Mouse (Mus musculus): ENCODE results near the gene Hspa1b. TPM values are rescaled to one million over a fixed set of nuclear protein-coding genes. Genes with fewer than 3 reads are reported as not detected.
A peak's percentile ranks its signal among the peaks of the same experiment; 100 is the strongest.
"Not testable (repeated sequence)": the region's sequence is repeated elsewhere in the genome, so short reads cannot be mapped to it uniquely, and the experiment has no call there.

Gene Hspa1b
- total RNA-seq, 2 experiments from 2014 or later = 16.4 to 32.9 TPM

- no peak for DNase-seq
Observed at GRCm38 (mm10) chr17:34982328-34982727, 23.3 kb upstream of the Hspa1b start.

DNA sequence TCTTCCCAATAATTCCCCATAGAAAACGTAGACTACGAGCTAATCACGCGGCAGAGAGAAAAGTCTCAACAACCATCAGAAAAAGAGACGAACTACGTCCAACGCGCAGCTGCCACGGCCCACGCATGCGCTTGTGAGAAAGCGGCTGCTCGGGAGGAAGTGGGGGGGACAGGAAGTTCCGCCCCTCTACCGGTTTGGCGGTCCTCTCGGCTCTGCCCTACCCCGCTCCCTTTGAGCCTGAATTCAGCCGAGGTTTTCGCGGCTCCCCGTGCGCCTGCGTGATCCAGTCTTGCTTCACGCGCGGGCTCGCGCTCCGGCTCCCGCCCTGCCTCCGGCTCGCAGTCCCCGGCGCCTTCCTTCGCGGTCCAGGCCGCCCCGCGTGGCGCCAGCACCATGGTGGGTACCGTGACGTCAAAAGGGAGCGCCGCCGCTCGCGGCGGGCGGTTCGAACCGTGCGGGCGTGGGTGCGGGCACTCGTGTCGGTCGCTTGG lies 22.7 kb upstream of the Hspa1b start, which contains the start of gene Lsm2:
Lsm2 (plus strand) TSS at position 173 of the 491 bp plus-strand sequence.
- peak; percentile 92 for DNase-seq

DNA sequence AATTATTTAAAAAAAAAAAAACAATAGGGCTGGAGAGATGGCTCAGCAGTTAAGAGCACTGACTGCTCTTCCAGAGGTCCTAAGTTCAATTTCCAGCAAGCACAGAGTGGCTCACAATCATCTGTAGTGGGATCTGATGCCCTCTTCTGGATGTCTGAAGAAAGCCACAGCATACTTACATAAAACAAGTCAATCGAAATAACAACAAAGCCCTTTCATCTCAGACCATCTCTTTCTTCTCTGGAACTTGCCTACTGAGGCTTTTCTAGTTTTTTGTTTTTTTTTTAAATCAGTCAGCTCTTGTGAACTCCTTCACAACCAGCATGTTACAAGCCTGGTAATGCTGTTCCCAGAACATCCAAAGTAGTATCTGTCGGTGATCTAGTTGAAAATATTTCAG lies 21.6 kb upstream of the Hspa1b start:
- no peak for DNase-seq

DNA sequence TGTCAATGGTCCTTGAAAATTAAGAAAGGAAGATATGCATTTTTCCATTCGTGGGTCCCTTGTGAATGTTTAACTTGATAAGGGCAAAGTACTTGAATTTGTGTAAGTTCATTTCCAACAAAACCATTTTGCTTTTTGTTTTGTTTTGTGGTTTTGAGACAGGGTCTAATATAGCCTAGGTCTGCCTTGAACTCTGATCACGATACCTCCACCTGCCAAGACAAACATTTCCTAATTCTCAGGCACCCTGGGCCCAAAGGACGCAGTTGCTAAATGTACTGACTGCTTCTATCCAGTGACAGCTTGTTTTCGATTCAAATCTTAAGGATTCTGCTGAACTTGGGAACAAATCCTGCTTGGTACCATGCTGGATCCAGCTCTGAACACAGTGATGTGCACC lies 20.6 kb upstream of the Hspa1b start:
- no peak for DNase-seq

DNA sequence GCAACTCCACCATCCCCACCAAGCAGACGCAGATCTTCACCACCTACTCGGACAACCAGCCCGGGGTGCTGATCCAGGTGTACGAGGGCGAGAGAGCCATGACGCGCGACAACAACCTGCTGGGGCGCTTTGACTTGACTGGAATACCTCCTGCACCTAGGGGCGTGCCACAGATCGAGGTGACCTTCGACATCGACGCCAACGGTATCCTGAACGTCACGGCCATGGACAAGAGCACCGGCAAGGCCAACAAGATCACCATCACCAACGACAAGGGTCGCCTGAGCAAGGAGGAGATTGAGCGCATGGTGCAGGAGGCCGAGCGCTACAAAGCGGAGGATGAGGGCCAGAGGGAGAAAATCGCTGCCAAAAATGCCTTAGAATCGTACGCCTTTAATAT lies 19.2 kb upstream of the Hspa1b start:
- no peak for DNase-seq

- no peak for DNase-seq
Observed at GRCm38 (mm10) chr17:34977000-34977399, 18.0 kb upstream of the Hspa1b start.

- peak; percentile 47 for DNase-seq
Observed at GRCm38 (mm10) chr17:34975581-34976492, 16.8 kb upstream of the Hspa1b start.

DNA sequence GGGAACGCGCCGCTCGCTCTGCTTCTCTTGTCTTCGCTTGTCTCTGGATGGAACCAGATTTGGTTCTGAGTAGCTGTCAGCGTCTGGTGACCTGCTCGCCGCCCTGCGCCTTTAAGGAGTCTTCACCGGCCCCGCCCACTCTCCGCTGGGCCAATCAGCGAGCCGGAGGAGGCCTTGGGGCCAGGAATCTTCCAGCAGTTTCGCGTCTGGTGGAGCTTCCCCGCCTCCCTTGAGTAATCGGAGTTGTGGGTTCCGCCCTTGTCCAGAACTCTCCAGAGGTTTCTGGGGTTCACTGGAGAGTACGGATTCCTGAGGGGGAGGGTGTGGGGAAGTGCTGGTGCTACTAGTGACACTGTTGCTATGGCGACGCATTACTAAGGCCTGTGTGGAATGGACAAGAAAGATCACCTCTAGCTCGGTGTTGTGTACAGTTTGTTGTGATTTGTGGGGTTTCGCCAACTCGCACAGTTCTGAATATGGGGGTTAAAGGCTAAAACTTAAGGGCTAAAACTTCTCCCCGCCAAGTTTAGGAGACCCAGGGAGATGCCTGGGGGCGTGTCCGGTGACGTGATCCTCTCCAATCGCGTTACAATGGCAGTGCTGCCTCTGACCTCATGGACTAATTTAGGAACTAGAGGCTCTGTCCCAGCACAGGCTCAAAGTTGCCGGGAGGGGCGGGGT lies 13.2 kb upstream of the Hspa1b start, which contains the start of the genes Hspa1a and Hspa1l:
Hspa1a (minus strand) TSS at position 88 of the 681 bp plus-strand sequence.
Hspa1l (plus strand) TSS at position 635 of the 681 bp plus-strand sequence.
- DNase-seq = peak; percentile 81

GRCm38 (mm10) chr17:34971694-34972068 lies 12.6 kb upstream of the Hspa1b start:
- not testable (repeated sequence) for DNase-seq

GRCm38 (mm10) chr17:34970850-34971249 lies 11.8 kb upstream of the Hspa1b start:
- DNase-seq = not testable (repeated sequence)

GRCm38 (mm10) chr17:34969822-34970221 lies 10.8 kb upstream of the Hspa1b start, which contains the start of gene Gm20481:
TSS of gene Gm20481 (plus strand) at chr17:34969912.
- DNase-seq = not testable (repeated sequence)

GRCm38 (mm10) chr17:34965627-34966026 lies 6.6 kb upstream of the Hspa1b start:
- DNase-seq = no peak

DNA sequence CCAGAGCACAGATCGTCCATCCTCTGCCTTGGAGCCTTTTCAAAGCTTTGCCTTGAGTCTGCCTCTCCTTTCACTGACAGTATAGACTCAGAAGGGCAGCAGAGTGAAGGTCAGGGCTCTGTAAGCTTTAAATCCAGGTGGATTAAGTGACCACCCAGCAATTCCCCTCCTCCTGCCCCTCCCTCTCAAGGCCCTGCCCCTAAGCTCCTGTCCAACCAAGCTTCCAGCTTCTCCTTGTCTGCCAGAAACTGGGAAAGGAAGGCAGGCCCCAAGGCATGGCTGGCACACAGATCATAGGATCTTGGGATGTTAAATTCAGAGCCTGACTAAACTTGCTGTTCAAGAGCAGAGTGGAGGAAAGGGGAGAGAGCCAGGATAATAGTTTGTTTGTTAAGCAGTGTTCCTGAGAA lies 5.6 kb upstream of the Hspa1b start:
- DNase-seq = no peak

DNA sequence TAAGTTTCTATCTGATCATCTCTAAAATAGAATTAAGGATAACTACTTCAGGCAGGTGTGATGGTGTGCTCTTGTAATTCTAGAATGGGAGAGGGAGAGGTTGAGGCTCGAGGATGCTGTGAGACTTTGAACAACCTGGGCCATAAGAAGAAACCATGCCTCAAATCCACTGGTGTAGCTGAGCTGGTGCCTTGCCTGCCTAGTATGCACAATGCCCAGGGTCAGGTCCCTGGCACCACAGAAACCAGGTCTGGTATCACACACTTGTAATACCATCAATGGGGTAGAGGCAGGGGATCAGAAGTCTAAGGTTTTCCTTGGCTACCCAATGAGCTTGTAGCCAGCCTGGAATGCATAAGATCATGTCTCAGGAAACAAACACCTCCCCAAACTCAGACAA lies 3.8 kb upstream of the Hspa1b start:
- DNase-seq = no peak

- DNase-seq = no peak
Observed at GRCm38 (mm10) chr17:34962125-34962524, 3.1 kb upstream of the Hspa1b start.

- no peak for DNase-seq
Observed at GRCm38 (mm10) chr17:34960702-34961493, 1.9 kb upstream of the Hspa1b start.

- DNase-seq = peak; percentile 53
Observed at GRCm38 (mm10) chr17:34959881-34960515, 960 bp upstream of the Hspa1b start.

- DNase-seq = not testable (repeated sequence)
Observed at GRCm38 (mm10) chr17:34958734-34959129, 306 bp downstream of the Hspa1b start.

DNA sequence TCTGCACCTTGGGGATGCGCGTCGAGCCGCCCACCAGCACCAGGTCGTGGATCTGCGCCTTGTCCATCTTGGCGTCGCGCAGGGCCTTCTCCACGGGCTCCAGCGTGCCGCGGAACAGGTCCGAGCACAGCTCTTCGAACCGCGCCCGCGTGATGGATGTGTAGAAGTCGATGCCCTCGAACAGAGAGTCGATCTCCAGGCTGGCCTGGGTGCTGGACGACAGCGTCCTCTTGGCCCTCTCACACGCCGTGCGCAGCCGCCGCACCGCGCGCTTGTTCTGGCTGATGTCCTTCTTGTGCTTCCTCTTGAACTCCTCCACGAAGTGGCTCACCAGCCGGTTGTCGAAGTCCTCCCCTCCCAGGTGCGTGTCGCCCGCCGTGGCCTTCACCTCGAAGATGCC lies 1.1 kb downstream of the Hspa1b start:
- not testable (repeated sequence) for DNase-seq

DNA sequence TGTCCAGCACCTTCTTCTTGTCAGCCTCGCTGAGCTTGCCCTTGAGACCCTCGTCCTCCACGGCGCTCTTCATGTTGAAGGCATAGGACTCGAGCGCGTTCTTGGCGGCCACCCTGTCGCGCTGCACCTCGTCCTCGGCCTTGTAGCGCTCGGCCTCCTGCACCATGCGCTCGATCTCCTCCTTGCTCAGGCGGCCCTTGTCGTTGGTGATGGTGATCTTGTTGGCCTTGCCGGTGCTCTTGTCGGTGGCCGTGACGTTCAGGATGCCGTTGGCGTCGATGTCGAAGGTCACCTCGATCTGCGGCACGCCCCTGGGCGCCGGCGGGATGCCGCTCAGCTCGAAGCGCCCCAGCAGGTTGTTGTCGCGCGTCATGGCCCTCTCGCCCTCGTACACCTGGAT lies 1.7 kb downstream of the Hspa1b start:
- not testable (repeated sequence) for DNase-seq

GRCm38 (mm10) chr17:34956340-34956739 lies 2.7 kb downstream of the Hspa1b start:
- no peak for DNase-seq
